Mouse (Mus musculus) ES-E14 (cell line): ENCODE measurements around the gene Mcpt2.

Experiments used
- CHD2 ChIP-seq: IDR thresholded peaks from 2 replicates; pipeline ENCODE4 v1.6.1; 2014; ENCODE audit warnings: mild to moderate bottlenecking, low read depth, low read length, inconsistent platforms
- HCFC1 ChIP-seq: IDR thresholded peaks from 2 replicates; pipeline ENCODE4 v1.6.1; 2012; ENCODE audit warnings: low read length, inconsistent platforms, borderline replicate concordance; ENCODE audit not compliant: insufficient read depth
- ZC3H11A ChIP-seq: IDR thresholded peaks from 2 replicates; pipeline ENCODE4 v1.6.1; 2012; ENCODE audit warnings: low read depth, mild to moderate bottlenecking, inconsistent platforms, low read length, borderline replicate concordance
- ZNF384 ChIP-seq: IDR thresholded peaks from 2 replicates; pipeline ENCODE4 v1.6.1; 2012; ENCODE audit warnings: low read depth, low read length, inconsistent platforms

DNA sequence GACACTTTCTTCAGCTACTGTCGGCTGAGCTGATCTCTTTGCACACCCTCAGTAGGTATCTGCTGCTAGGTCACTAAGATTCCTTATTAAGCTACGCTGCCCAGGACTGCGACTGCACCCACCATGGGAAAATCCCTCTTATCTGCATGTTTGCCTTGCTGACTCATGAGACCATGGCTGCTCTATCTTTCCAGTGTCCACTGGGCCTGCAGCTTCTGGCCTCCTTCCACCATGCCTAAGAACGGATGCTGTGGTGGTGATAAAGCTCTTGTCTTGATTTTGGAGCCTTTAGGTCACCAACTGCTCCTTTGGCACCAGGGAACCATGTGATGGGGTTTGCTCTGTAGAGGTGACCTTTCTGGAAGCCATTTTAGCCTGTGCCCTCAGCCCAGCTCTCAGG, 15.9 kb downstream of the Mcpt2 start:
- no peak for TF ChIP-seq ZC3H11A
- TF ChIP-seq HCFC1 = no peak
- no peak for TF ChIP-seq ZNF384
- no peak for TF ChIP-seq CHD2
